Mouse (Mus musculus) retina, postnatal 1 day (tissue): ENCODE measurements around the gene Tnnc2.

Experiments used
- DNase-seq: peaks from one replicate; pipeline ENCODE4 v3.0.0-alpha.2; 2012

The Tnnc2 gene

GRCm38 (mm10) chr2:164794293-164794692, 14.5 kb upstream of the Tnnc2 start:
- DNase-seq, result peak; percentile 93

- peak; percentile 40 for DNase-seq
Measured at GRCm38 (mm10) chr2:164793772-164794171, 14.0 kb upstream of the Tnnc2 start.

GRCm38 (mm10) chr2:164793236-164793635, 13.5 kb upstream of the Tnnc2 start:
- DNase-seq, result peak; percentile 74

GRCm38 (mm10) chr2:164792400-164793190, 12.8 kb upstream of the Tnnc2 start:
- no peak for DNase-seq

GRCm38 (mm10) chr2:164791841-164792261, 12.1 kb upstream of the Tnnc2 start:
- no peak for DNase-seq

- DNase-seq, result no peak
Measured at GRCm38 (mm10) chr2:164790451-164790850, 10.7 kb upstream of the Tnnc2 start.

- no peak for DNase-seq
Measured at GRCm38 (mm10) chr2:164788411-164788810, 8.6 kb upstream of the Tnnc2 start.

- DNase-seq, result peak; percentile 41
Measured at GRCm38 (mm10) chr2:164787779-164788178, 8.0 kb upstream of the Tnnc2 start.

- no peak for DNase-seq
Measured at GRCm38 (mm10) chr2:164787032-164787431, 7.3 kb upstream of the Tnnc2 start.

- peak; percentile 51 for DNase-seq
Measured at GRCm38 (mm10) chr2:164786388-164786885, 6.7 kb upstream of the Tnnc2 start.

GRCm38 (mm10) chr2:164785481-164786387, 6.0 kb upstream of the Tnnc2 start, which contains the start of gene Snx21:
Gene Snx21, plus strand, starts transcription at chr2:164785823.
- peak; percentile 93 for DNase-seq

- no peak for DNase-seq
Measured at GRCm38 (mm10) chr2:164784869-164785420, 5.2 kb upstream of the Tnnc2 start.

GRCm38 (mm10) chr2:164783926-164784581, 4.3 kb upstream of the Tnnc2 start:
- peak; percentile 48 for DNase-seq

GRCm38 (mm10) chr2:164781876-164782275, 2.1 kb upstream of the Tnnc2 start:
- no peak for DNase-seq

GRCm38 (mm10) chr2:164778809-164779208, 958 bp downstream of the Tnnc2 start:
- DNase-seq, result no peak

GRCm38 (mm10) chr2:164778015-164778287, 1.8 kb downstream of the Tnnc2 start:
- DNase-seq, result no peak

GRCm38 (mm10) chr2:164777246-164778014, 2.3 kb downstream of the Tnnc2 start:
- DNase-seq, result no peak

- DNase-seq, result no peak
Measured at GRCm38 (mm10) chr2:164776801-164777200, 3.0 kb downstream of the Tnnc2 start.

GRCm38 (mm10) chr2:164776130-164776529, 3.6 kb downstream of the Tnnc2 start:
- no peak for DNase-seq

- DNase-seq, result no peak
Measured at GRCm38 (mm10) chr2:164773989-164774364, 5.8 kb downstream of the Tnnc2 start.

GRCm38 (mm10) chr2:164773229-164773988, 6.4 kb downstream of the Tnnc2 start:
- DNase-seq, result no peak
